Mouse (Mus musculus): Measurements from ENCODE around the gene Kctd6.
"Not testable (repeated sequence)": the region's sequence is repeated elsewhere in the genome, so short reads cannot be mapped to it uniquely, and the experiment has no call there.

The Kctd6 gene

DNA sequence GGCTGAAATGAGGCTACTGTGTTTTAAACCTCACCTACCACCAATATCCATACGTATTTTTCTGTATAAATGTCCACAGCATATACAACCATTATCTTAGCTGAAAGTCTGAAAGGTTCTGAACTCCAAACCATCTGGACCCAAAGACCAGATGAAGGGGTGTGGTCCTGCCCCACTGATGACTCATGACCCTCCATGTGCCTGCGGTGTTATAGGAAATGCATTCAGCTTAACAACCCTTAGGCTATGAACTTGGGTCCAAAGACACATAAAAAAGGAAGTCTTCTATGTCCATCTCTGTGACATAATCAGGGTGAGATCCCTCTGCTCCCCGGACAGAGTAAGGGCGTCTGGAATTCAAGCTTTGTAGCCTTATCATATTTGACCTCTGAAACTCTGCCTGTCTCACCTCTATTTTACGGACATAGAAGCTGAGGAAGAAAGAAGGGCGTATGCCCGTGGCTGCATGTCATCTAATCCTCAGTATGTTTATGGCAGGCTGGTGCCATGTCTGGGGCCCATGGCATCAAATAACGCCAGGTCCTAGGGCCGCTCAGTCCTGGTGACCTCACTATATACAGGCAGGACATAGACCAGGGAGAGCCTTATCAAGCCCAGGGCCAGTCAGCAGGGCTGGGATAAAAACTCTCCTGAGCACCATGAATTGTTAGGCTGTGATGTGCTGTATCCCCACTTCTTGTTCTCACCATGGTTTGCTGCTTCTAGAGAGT, 36.4 kb downstream of the Kctd6 start:
- no peak for DNase-seq (ENCODE audit: low spot score in 2 of 2)

DNA sequence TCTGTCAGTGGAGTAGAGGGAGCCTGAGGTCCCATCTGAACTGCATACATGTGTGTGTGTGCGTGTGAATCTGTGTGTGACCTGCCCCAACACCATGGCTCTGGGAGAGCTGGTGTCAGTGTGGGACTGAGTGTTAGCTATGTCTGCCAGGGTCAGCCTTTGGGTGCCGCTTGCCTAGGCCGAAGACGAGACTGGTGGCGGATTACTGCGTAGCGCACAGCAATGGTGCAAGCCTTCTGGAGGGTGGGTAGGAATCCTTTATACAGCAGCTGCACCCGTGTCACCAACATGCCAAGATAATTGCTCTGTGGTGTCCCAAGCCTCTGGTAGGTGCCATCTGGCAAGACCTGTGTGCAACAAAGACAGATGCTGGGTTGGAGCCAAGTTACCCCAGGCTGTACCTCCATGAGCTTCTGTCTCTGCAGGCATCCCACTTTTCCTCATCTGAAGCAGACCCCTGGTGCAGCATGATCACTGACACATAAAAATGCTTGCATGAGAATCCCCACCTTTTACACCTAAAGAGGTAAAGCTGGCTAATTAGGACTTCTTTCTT, 37.5 kb downstream of the Kctd6 start:
- no peak for DNase-seq (ENCODE audit: low spot score in 2 of 2)

DNA sequence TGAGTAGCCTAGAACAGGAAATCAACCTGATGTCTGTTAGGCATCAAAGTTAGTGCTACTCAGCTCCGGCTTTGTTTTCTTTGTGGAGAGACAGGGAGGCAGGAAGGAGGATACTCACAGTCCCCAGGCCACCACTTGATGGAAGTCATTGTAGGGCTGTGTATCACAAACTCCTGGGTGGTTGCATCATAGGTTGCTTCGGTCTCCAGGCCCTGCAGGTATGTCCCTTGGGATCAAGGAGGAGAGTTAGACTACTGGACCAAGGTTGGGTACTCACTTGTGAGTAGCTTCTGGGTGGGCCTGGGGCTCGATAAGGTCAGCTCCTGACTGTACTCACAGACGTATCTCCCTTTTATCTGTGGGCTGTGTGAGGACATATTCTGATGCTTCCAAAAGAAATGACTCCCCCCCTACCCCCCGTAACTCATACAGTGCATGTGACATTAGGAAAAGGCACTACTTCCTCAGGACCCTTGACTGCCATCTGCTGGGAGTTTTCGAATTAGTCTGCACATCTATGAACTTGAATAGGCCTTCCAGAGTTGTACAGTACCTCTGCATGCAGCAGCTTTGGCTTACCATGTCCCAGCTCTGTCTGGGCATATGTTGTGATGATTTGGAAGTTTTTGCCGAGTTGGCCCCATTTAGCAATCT, 41.3 kb downstream of the Kctd6 start:
- peak; percentile 42 to 46 for DNase-seq (ENCODE audit: low spot score in 2 of 2)

DNA sequence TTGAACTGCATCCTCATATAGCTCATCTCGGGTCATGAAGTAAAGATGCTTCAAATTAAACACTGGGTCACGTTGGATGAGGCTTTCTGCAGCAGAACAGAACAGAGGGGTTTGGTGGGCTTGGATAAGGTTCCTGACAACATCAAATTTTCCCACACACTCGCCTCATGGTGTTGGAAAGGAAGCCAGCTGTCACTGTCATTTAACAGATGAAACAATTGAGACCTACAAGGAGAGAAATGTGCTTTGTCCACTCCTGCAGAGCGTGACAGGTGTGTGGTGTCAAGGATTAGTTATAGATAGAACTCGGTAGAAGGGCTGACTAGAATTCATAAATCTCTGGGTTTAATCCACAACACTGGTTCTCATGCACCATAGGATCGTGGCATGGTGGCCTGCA, 42.1 kb downstream of the Kctd6 start:
- no peak for DNase-seq (ENCODE audit: low spot score in 2 of 2)

DNA sequence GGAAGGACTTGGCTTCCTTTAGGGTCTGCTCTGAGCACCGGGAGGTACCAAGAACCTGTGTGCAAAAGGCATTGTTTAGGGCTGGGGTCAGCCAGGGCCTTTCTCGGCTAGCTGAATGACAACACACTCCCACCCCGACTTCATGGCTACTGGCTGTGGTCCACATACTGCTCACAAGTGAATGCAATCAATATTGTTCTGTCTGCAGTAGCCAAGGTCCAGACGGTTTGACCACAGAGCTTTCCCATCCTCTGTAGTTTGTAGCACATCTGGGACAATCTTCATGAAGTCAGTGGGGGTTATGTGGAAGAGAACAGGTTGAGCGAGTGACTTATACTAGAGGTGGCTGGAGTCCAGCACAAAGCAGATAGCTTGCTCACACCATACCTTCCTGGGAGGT, 42.9 kb downstream of the Kctd6 start:
- DNase-seq (ENCODE audit: low spot score in 2 of 2), result no peak

DNA sequence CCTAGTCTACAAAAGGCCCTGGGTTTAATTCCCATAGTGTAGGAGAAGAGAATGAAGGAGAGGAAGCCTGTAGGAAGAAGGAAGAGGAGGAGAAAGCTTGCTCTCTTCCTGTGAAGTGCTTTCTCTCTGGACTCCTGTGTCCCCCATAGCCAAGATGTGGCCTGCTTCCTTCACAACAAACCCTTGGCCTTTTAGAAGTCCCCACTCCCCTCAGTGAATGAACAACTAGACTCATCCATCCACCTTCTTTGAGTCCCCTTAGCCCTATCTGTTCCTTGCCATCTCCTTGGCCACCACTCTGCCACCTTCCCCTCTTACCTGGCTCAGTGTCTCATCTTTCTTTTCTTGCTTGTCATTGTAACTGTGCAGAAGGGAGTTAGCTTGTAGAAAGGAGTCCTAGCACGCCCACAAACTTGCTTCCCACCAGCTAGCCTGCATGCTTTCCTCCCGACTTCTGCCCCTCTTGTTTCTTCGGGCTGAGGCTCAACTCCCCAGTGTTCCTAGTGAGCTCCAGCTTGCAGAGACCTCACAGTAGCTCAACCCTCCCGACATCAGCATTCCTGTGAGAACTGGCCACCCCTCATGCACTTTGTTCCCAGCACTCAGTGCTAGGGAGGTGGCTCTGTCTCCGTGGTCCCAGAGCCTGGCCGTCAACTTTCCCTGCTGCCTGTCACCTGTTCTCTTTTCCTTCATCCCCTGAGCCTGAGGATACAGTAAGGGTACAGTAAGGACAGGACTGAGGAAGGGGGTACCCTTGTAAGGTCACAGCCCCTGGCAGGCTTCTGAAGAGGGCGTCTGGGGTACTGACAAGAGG, 43.8 kb downstream of the Kctd6 start:
- no peak for DNase-seq (ENCODE audit: low spot score in 2 of 2)

DNA sequence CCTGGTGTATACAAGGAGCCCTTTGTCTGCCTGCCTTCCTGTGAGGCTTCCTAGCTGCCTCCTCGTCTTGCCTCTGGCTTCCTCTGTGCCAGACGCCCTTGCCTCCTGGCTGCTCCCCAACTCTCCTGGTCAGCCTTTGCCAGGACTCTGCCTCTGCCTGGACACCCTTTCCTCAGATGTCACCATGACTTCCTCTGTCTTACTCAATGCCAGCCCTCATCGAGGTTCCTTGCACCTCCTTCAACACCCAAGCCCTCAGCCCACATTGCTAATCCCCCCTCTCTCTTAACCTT, 44.3 kb downstream of the Kctd6 start:
- DNase-seq (ENCODE audit: low spot score in 2 of 2), result no peak

DNA sequence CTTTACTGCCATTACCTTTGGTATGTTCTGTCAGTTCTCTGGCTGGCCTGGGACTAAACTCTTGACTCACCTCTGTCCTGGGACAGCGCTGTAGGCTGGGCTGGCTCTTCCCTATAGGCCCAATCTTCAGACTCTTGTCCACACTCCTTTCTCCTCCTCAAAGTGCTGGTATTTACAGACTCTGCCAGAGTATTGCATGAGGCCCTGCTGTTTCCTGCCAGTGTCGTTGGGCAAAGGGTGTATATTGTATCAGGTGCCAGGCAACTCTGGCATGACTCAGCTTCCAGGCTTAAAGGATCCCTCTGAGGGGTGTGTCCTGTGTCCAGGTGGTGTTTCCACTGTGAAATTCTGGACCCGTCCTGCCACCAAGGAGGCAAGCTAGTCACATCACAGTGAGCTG, 44.8 kb downstream of the Kctd6 start:
- DNase-seq (ENCODE audit: low spot score in 2 of 2), result no peak

DNA sequence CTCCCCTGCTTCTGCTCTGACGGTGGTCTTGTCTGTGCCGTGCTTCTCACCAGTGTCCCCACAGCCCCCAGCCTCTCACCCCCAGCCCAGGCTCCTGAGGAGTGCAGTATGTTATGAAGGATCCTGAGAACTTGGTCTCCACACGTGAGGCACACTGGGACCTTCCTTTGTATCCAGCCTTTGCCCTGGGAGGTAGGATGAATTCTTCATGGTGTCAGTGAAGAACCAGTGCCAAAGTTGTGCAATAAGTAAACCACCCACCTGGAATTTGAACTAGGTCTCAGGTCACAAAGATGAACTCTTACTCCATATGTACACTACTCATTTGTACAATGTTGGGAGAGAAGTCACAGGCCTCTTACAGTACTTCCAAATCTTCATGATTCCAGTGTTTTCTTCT, 45.2 kb downstream of the Kctd6 start, which contains the start of gene Acox2:
TSS of gene Acox2 (minus strand) at position 188 of the 400 bp plus-strand sequence.
- no peak for DNase-seq (ENCODE audit: low spot score in 2 of 2)

DNA sequence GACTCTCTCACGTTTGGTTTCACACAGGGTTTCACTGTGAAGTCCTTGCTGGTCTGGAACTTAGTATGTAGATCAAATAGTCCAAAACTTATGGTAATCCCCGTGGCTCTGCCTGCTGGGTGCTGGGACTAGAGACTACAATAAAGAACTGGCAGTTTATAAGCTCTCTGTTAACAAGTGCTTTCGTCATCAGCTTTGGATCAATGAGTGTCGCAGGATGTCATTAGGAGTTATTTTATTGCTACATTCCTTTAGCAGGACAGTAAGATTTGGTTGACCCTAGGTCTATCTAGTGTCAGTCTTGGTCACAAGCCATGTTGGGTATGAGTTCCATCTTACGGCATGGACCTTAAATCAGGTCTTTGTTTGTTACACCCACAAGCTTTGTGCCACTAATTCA, 46.3 kb downstream of the Kctd6 start:
- no peak for DNase-seq (ENCODE audit: low spot score in 2 of 2)

DNA sequence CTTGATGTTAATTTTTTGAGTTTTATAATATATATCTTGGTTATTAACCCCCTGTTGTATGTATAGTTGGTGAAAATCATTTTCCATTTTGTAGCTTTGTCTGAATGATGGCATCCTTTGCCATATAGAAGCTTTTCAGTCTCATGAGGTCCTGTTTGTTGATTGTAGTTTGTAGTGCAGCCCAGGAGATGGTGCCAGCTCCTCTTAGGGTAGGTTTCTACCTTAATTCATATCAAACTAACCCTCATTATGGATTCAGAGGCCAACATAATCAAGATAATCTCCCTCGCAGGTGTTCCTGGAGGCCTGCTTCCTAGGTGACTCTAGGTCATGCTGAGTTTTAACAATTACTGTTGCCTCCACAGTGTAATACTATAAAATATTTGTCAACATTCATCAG, 48.3 kb downstream of the Kctd6 start:
- no peak for DNase-seq (ENCODE audit: low spot score in 2 of 2)

DNA sequence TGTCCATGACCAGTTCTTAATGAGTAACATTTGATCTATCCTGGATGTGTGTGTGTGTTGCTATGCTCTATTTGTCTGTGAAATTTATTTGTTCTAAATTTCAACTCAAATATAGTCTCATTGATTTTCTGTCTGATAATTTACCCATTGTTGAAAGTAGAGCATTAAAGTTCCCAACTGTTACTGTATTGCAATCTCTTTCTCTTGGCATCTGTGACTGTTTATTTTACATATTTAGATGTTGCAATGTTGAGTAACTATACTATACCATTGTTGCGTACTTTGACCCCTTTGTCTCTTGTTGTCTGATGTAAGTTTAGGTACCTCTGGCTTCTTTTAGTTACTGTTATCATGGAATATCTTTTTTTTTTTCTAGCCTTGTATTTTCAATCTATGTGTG, 50.4 kb downstream of the Kctd6 start:
- DNase-seq (ENCODE audit: low spot score in 2 of 2), result no peak

DNA sequence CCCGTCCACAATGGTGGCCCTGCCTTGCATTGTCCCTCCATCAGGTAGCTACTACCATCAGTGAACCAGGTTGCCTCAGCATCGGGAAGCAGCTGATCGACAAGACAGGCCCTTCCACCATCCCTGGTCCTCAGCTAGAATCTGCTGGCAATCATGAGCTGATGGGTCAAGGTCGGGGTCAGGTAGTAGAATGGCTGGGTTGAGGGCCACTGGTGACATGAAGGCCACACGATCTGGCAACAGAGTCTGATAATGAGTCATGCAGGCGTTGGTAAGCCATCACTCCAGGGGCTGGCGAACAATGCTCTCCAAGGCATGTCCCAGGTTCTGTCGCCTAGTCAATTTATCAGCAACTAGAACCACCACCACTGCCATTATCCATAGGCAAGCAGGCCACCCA, 57.3 kb downstream of the Kctd6 start:
- not testable (repeated sequence) for DNase-seq (ENCODE audit: low spot score in 2 of 2)

All from spleen, postnatal 36 days (tissue).